Mouse (Mus musculus) hindbrain, postnatal 0 days (tissue): Measurements from ENCODE around the gene Lamc2. TPM values are rescaled to one million over a fixed set of nuclear protein-coding genes. Genes with fewer than 3 reads are reported as not detected.

Experiments
- ATAC-seq: fragments of 200-750 bp; cut with Nextera tagmentation; 2 replicates; pipeline ENCODE4 v1.8.0; 2017; ENCODE audit warnings: mild to moderate bottlenecking, moderate TSS enrichment, moderate library complexity
- DNase-seq: peaks from one replicate; pipeline ENCODE4 v3.0.0-alpha.2; 2015; ENCODE audit warnings: low spot score
- H3K27ac ChIP-seq: fragments of 300-500 bp; sonication (generic); 2 replicates; pipeline ENCODE4 v1.5.1; 2014; ENCODE audit warnings: mild to moderate bottlenecking
- H3K27me3 ChIP-seq: fragments of 300-500 bp; sonication (generic); 2 replicates; pipeline ENCODE4 v1.6.1; 2014; ENCODE audit warnings: low read length, mixed read lengths; ENCODE audit not compliant: insufficient read depth
- H3K36me3 ChIP-seq: fragments of 300-500 bp; sonication (generic); 2 replicates; pipeline ENCODE4 v1.6.1; 2014; ENCODE audit warnings: low read length, mixed read lengths; ENCODE audit not compliant: insufficient read depth
- H3K4me1 ChIP-seq: fragments of 300-500 bp; sonication (generic); 2 replicates; pipeline ENCODE4 v1.6.1; 2014; ENCODE audit warnings: antibody characterized with exemption, low read length, mixed read lengths; ENCODE audit not compliant: insufficient read depth
- H3K4me2 ChIP-seq: fragments of 300-500 bp; sonication (generic); 2 replicates; pipeline ENCODE4 v1.6.1; 2014; ENCODE audit warnings: low read depth, mild to moderate bottlenecking, low read length, moderate library complexity, mixed read lengths
- H3K4me3 ChIP-seq: fragments of 300-500 bp; sonication (generic); 2 replicates; pipeline ENCODE4 v1.5.1; 2014; ENCODE audit warnings: low read length
- H3K9ac ChIP-seq: fragments of 300-500 bp; sonication (generic); replicated peaks from 2 replicates; pipeline ENCODE4 v1.6.1; 2014; ENCODE audit warnings: mild to moderate bottlenecking, low read length, moderate library complexity, mixed read lengths
- H3K9me3 ChIP-seq: fragments of 300-500 bp; sonication (generic); 2 replicates; pipeline ENCODE4 v1.6.1; 2016; ENCODE audit warnings: low read length, mixed read lengths
- CTCF ChIP-seq: IDR thresholded peaks from 2 replicates; pipeline ENCODE4 v1.5.1; 2016; ENCODE audit warnings: antibody characterized with exemption, control low read depth, low read depth
- WGBS: fragments of 180-500 bp; shearing (Covaris S2); extraction: QIAGEN DNeasy Blood & Tissue Kit; methylation state at CpG from one replicate; pipeline ENCODE4 v1.1.7; 2014; 5-methylcytosine and 5-hydroxymethylcytosine counted together
- polyA plus RNA-seq: library from polyadenylated mRNA; unstranded; fragments of >200 nt; fragmentation: Nextera tagmentation; extraction: Ambion mirVana; gene quantifications from 2 replicates; pipeline ENCODE4 v1.2.1, GENCODE M21; 2015
- total RNA-seq: library from RNA; depleted of rRNA; stranded (reverse); fragments of >200 nt; gene quantifications from 2 replicates; pipeline ENCODE4 v1.2.3, GENCODE M21; 2014; rRNA removed

The Lamc2 gene
- total and polyA plus RNA-seq, 2 experiments from 2014 or later = 4.4 to 5.8 TPM

- Histone ChIP-seq H3K4me2 (no peak overlapping the region), H3K27me3 (no peaks in the 10 kb centered on the region), H3K9me3 (no peaks in the 10 kb centered on the region), H3K4me3 (no peak overlapping the region), H3K36me3 (no peaks in the 10 kb centered on the region), H3K27ac (no peak overlapping the region), H3K4me1 (no peaks in the 10 kb centered on the region), H3K9ac (no peak overlapping the region)
- no peak for TF ChIP-seq CTCF
- DNase-seq (no peak), ATAC-seq (peak; percentile 35; the same call in 1 of the 2 replicates)
- 50% methylated on average over 6 of the region's 6 CpGs for WGBS
These were observed 110.3 kb downstream of the Lamc2 start for GRCm38 (mm10) chr1:153075955-153076354.

- Histone ChIP-seq H3K27me3 (no peaks in the 10 kb centered on the region), H3K27ac (no peak overlapping the region), H3K36me3 (no peaks in the 10 kb centered on the region), H3K4me1 (no peaks in the 10 kb centered on the region), H3K9ac (no peak overlapping the region), H3K9me3 (no peaks in the 10 kb centered on the region), H3K4me2 (no peak overlapping the region), H3K4me3 (no peak overlapping the region)
- ATAC-seq (no peak), DNase-seq (no peak)
- WGBS = 60% methylated on average over 3 of the region's 3 CpGs
- TF ChIP-seq CTCF = no peak
These were observed 111.0 kb downstream of the Lamc2 start for GRCm38 (mm10) chr1:153075087-153075736.

DNA sequence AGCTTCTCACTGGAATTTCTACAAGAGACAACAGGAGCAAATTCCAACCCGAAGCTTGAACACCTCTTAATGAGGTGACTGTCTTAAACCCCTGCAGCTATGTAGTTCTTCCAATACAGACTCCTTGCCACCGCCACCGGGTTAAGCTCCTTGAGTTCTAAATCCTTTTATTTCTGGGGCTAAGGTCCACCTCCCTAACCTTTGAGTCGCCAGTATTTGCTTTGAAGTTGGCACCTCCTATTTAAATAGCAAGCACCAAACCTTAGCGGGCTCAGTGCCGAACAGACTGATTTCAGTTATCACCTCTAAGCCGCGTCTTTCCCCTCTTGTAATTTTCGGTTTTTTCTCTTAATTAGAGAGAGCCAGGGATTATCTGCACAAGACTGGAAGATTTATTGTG, 112.8 kb downstream of the Lamc2 start:
- Histone ChIP-seq H3K9ac (no peak overlapping the region), H3K4me2 (no peak overlapping the region), H3K4me3 (no peak overlapping the region), H3K9me3 (no peaks in the 10 kb centered on the region), H3K27ac (no peak overlapping the region), H3K27me3 (no peaks in the 10 kb centered on the region), H3K36me3 (no peaks in the 10 kb centered on the region), H3K4me1 (no peaks in the 10 kb centered on the region)
- TF ChIP-seq CTCF = no peak
- no peak for ATAC-seq
- 30% methylated on average over 9 of the region's 9 CpGs for WGBS
- no peak for DNase-seq

Other genes starting within 250 kb of the Lamc2 start
- 120 and 121 TPM in 2 replicates for gene Nmnat2, start 231.5 kb downstream of the Lamc2 start, total RNA-seq
- gene Nmnat2, start 231.5 kb downstream of the Lamc2 start, polyA plus RNA-seq = 58.0 and 70.5 TPM in 2 replicates
- 46.1 and 52.9 TPM in 2 replicates for gene Lamc1, start 146.3 kb upstream of the Lamc2 start, total RNA-seq
- 13.5 and 13.9 TPM in 2 replicates for gene Lamc1, start 146.3 kb upstream of the Lamc2 start, polyA plus RNA-seq
- gene Shcbp1l, start 238.7 kb upstream of the Lamc2 start, total RNA-seq = 0.50 and 2.2 TPM in 2 replicates
- gene Shcbp1l, start 238.7 kb upstream of the Lamc2 start, polyA plus RNA-seq = 1.3 and 1.9 TPM in 2 replicates